Mouse (Mus musculus) G1E (cell line): ENCODE measurements around the gene Wdr24.

Source experiments
- CTCF ChIP-seq: IDR thresholded peaks from 2 replicates; pipeline ENCODE4 v1.5.1; 2012; ENCODE audit warnings: low read depth, low read length, inconsistent platforms, mixed read lengths
- POLR2AphosphoS5 ChIP-seq: IDR thresholded peaks from 2 replicates; pipeline ENCODE4 v1.6.1; 2012; ENCODE audit warnings: low read depth, low read length, inconsistent platforms; ENCODE audit not compliant: insufficient replicate concordance
- TAL1 ChIP-seq: conservative IDR thresholded peaks from 2 replicates; pipeline ENCODE4 v1.6.1; 2012; ENCODE audit warnings: low read depth, low read length, inconsistent platforms, mixed read lengths

DNA sequence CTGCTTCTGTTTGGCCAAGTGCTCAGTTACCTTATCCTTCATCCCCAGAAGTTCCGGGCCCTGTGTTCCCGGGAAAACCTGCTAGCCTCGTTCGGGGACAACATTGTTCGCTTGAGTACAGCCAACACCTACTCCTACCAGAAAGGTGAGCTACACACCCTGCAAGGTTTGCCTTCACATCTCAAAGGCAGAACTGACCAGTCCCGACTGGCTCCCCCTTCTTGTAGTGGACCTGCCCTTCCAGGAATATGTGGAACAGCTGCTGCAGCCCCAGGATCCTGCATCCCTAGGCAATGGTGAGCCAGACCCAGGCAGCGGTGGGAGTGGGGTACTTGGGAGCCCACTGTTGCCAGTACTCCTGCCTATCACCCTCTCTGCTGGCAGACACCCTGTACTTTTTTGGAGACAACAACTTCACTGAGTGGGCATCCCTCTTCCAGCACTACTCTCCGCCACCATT is 6.2 kb downstream of the Wdr24 start:
- TF ChIP-seq TAL1 = no peak
- no peak for TF ChIP-seq CTCF
- TF ChIP-seq POLR2AphosphoS5 = no peak
